Mouse (Mus musculus) hindbrain, embryonic 12.5 days (tissue): ENCODE measurements around the gene Rhobtb3. TPM values are rescaled to one million over a fixed set of nuclear protein-coding genes. Genes with fewer than 3 reads are reported as not detected.
"Not testable (repeated sequence)": the region's sequence is repeated elsewhere in the genome, so short reads cannot be mapped to it uniquely, and the experiment has no call there.

Experiments
- ATAC-seq: fragments of 200-750 bp; cut with Nextera tagmentation; 2 replicates; pipeline ENCODE4 v1.8.0; 2017; ENCODE audit warnings: moderate TSS enrichment; ENCODE audit not compliant: low FRiP score
- H3K27ac ChIP-seq: fragments of 300-500 bp; sonication (generic); 2 replicates; pipeline ENCODE4 v1.5.1; 2016; ENCODE audit warnings: mild to moderate bottlenecking
- H3K27me3 ChIP-seq: fragments of 300-500 bp; sonication (generic); 2 replicates; pipeline ENCODE4 v1.6.1; 2016; ENCODE audit warnings: mild to moderate bottlenecking
- H3K36me3 ChIP-seq: fragments of 300-500 bp; sonication (generic); 2 replicates; pipeline ENCODE4 v1.6.1; 2016; ENCODE audit warnings: mild to moderate bottlenecking
- H3K4me1 ChIP-seq: fragments of 300-500 bp; sonication (generic); 2 replicates; pipeline ENCODE4 v1.6.1; 2016
- H3K4me2 ChIP-seq: fragments of 300-500 bp; sonication (generic); replicated peaks from 2 replicates; pipeline ENCODE4 v1.6.1; 2016; ENCODE audit warnings: mild to moderate bottlenecking
- H3K4me3 ChIP-seq: fragments of 300-500 bp; sonication (generic); 2 replicates; pipeline ENCODE4 v1.5.1; 2016; ENCODE audit warnings: mild to moderate bottlenecking
- H3K9ac ChIP-seq: fragments of 300-500 bp; sonication (generic); 2 replicates; pipeline ENCODE4 v1.6.1; 2016; ENCODE audit warnings: mild to moderate bottlenecking, moderate library complexity
- H3K9me3 ChIP-seq: fragments of 300-500 bp; sonication (generic); replicated peaks from 2 replicates; pipeline ENCODE4 v1.6.1; 2016; ENCODE audit warnings: mild to moderate bottlenecking
- WGBS: fragments of 180-500 bp; shearing (Covaris S2); methylation state at CpG from one replicate; pipeline ENCODE4 v1.1.7; 2016; 5-methylcytosine and 5-hydroxymethylcytosine counted together
- polyA plus RNA-seq: library from polyadenylated mRNA; unstranded; fragments of >200 nt; fragmentation: Nextera tagmentation; extraction: Ambion mirVana; gene quantifications from 2 replicates; pipeline ENCODE4 v1.2.1, GENCODE M21; 2016

Rhobtb3 gene
- polyA plus RNA-seq, 1 experiment from 2014 or later, result 54.9 TPM

GRCm38 (mm10) chr13:75908187-75908586 lies 35.5 kb downstream of the Rhobtb3 start:
- H3K9ac ChIP-seq, result no peak overlapping the region
- H3K9me3 ChIP-seq, result no peaks in the 10 kb centered on the region
- WGBS, result 74% methylated on average over 2 of the region's 2 CpGs
- peaks cover 10% of the 10 kb centered on the region; the same call in 1 of the 2 replicates for H3K4me1 ChIP-seq
- H3K36me3 ChIP-seq, result peaks cover 7% of the 10 kb centered on the region
- no peak overlapping the region for H3K4me2 ChIP-seq
- ATAC-seq, result no peak
- no peak overlapping the region for H3K4me3 ChIP-seq
- no peak overlapping the region for H3K27ac ChIP-seq
- no peaks in the 10 kb centered on the region for H3K27me3 ChIP-seq

- Histone ChIP-seq H3K36me3 (peaks cover 12% of the 10 kb centered on the region), H3K4me2 (no peak overlapping the region), H3K27me3 (no peaks in the 10 kb centered on the region), H3K4me3 (no peak overlapping the region), H3K27ac (no peak overlapping the region), H3K4me1 (peaks cover 10% of the 10 kb centered on the region; the same call in 1 of the 2 replicates), H3K9me3 (no peaks in the 10 kb centered on the region), H3K9ac (no peak overlapping the region)
- 80% methylated on average over 5 of the region's 5 CpGs for WGBS
- no peak for ATAC-seq
Observed at GRCm38 (mm10) chr13:75907133-75907532, 36.6 kb downstream of the Rhobtb3 start.

GRCm38 (mm10) chr13:75904660-75905059 lies 39.1 kb downstream of the Rhobtb3 start:
- H3K9me3 ChIP-seq, result no peaks in the 10 kb centered on the region
- H3K4me2 ChIP-seq, result no peak overlapping the region
- no peak overlapping the region for H3K9ac ChIP-seq
- no peak overlapping the region for H3K4me3 ChIP-seq
- 88% methylated on average over 5 of the region's 5 CpGs for WGBS
- H3K4me1 ChIP-seq, result peaks cover 10% of the 10 kb centered on the region; the same call in 1 of the 2 replicates
- H3K36me3 ChIP-seq, result peaks cover 19% of the 10 kb centered on the region
- H3K27me3 ChIP-seq, result no peaks in the 10 kb centered on the region
- no peak for ATAC-seq
- no peak overlapping the region for H3K27ac ChIP-seq

- not testable (repeated sequence) for ATAC-seq, H3K27ac ChIP-seq, H3K4me1 ChIP-seq, H3K9ac ChIP-seq, H3K27me3 ChIP-seq, H3K9me3 ChIP-seq, H3K4me2 ChIP-seq, H3K4me3 ChIP-seq
- H3K36me3 ChIP-seq, result peaks cover 21% of the 10 kb centered on the region
- WGBS, result 94% methylated on average over 1 of the region's 1 CpGs
Observed at GRCm38 (mm10) chr13:75900928-75901327, 42.8 kb downstream of the Rhobtb3 start.

- H3K27me3 ChIP-seq, result no peaks in the 10 kb centered on the region
- H3K36me3 ChIP-seq, result peaks cover 32% of the 10 kb centered on the region
- no peak overlapping the region for H3K9ac ChIP-seq
- 87% methylated on average over 6 of the region's 6 CpGs for WGBS
- no peaks in the 10 kb centered on the region for H3K4me1 ChIP-seq
- no peaks in the 10 kb centered on the region for H3K9me3 ChIP-seq
- no peak overlapping the region for H3K4me2 ChIP-seq
- no peak for ATAC-seq
- H3K4me3 ChIP-seq, result no peak overlapping the region
- H3K27ac ChIP-seq, result no peak overlapping the region
Observed at GRCm38 (mm10) chr13:75892876-75893275, 50.8 kb downstream of the Rhobtb3 start.

GRCm38 (mm10) chr13:75892291-75892690 lies 51.4 kb downstream of the Rhobtb3 start:
- H3K9me3 ChIP-seq, result no peaks in the 10 kb centered on the region
- no peak for ATAC-seq
- no peak overlapping the region for H3K4me2 ChIP-seq
- H3K36me3 ChIP-seq, result peaks cover 32% of the 10 kb centered on the region
- H3K27me3 ChIP-seq, result no peaks in the 10 kb centered on the region
- H3K27ac ChIP-seq, result no peak overlapping the region
- no peaks in the 10 kb centered on the region for H3K4me1 ChIP-seq
- H3K4me3 ChIP-seq, result no peak overlapping the region
- H3K9ac ChIP-seq, result no peak overlapping the region
- WGBS, result 97% methylated on average over 3 of the region's 3 CpGs

GRCm38 (mm10) chr13:75891868-75892267 lies 51.9 kb downstream of the Rhobtb3 start:
- Histone ChIP-seq H3K27ac (no peak overlapping the region), H3K4me3 (no peak overlapping the region), H3K9ac (no peak overlapping the region), H3K27me3 (no peaks in the 10 kb centered on the region), H3K9me3 (no peaks in the 10 kb centered on the region), H3K36me3 (peaks cover 32% of the 10 kb centered on the region), H3K4me1 (no peaks in the 10 kb centered on the region), H3K4me2 (no peak overlapping the region)
- no peak for ATAC-seq
- 95% methylated on average over 4 of the region's 4 CpGs for WGBS

- H3K9me3 ChIP-seq, result no peaks in the 10 kb centered on the region
- peaks cover 20% of the 10 kb centered on the region; the same call in 1 of the 2 replicates for H3K36me3 ChIP-seq
- ATAC-seq, result no peak
- H3K4me3 ChIP-seq, result no peak overlapping the region
- H3K4me1 ChIP-seq, result no peaks in the 10 kb centered on the region
- no peaks in the 10 kb centered on the region for H3K27me3 ChIP-seq
- H3K27ac ChIP-seq, result no peak overlapping the region
- 79% methylated on average over 3 of the region's 3 CpGs for WGBS
- H3K9ac ChIP-seq, result no peak overlapping the region
- H3K4me2 ChIP-seq, result no peak overlapping the region
Observed at GRCm38 (mm10) chr13:75883792-75884191, 59.9 kb downstream of the Rhobtb3 start.

GRCm38 (mm10) chr13:75880501-75880900 lies 63.2 kb downstream of the Rhobtb3 start:
- Histone ChIP-seq H3K4me1 (no peaks in the 10 kb centered on the region), H3K4me2 (no peak overlapping the region), H3K27ac (no peak overlapping the region), H3K36me3 (peaks cover 31% of the 10 kb centered on the region), H3K9ac (no peak overlapping the region), H3K9me3 (no peaks in the 10 kb centered on the region), H3K27me3 (no peaks in the 10 kb centered on the region), H3K4me3 (no peak overlapping the region)
- ATAC-seq, result peak; percentile 64; the same call in 1 of the 2 replicates
- WGBS, result 72% methylated on average over 2 of the region's 2 CpGs

GRCm38 (mm10) chr13:75879756-75880155 lies 64.0 kb downstream of the Rhobtb3 start:
- no peaks in the 10 kb centered on the region for H3K27me3 ChIP-seq
- peaks cover 29% of the 10 kb centered on the region for H3K36me3 ChIP-seq
- 83% methylated on average over 3 of the region's 3 CpGs for WGBS

GRCm38 (mm10) chr13:75877907-75878306 lies 65.8 kb downstream of the Rhobtb3 start:
- Histone ChIP-seq H3K9ac (no peak overlapping the region), H3K27ac (no peak overlapping the region), H3K9me3 (no peaks in the 10 kb centered on the region), H3K4me1 (no peaks in the 10 kb centered on the region), H3K36me3 (peaks cover 21% of the 10 kb centered on the region; the same call in 1 of the 2 replicates), H3K4me3 (no peak overlapping the region), H3K4me2 (no peak overlapping the region), H3K27me3 (no peaks in the 10 kb centered on the region)
- no peak for ATAC-seq

More at GRCm38 (mm10) chr13:75879756-75880155, 64.0 kb downstream of the Rhobtb3 start:
- H3K4me2 ChIP-seq, result no peak overlapping the region
- no peak overlapping the region for H3K27ac ChIP-seq
- no peaks in the 10 kb centered on the region for H3K9me3 ChIP-seq
- no peaks in the 10 kb centered on the region for H3K4me1 ChIP-seq
- ATAC-seq, result no peak
- H3K9ac ChIP-seq, result no peak overlapping the region
- H3K4me3 ChIP-seq, result no peak overlapping the region

- Histone ChIP-seq H3K4me1 (no peaks in the 10 kb centered on the region), H3K36me3 (peaks cover 23% of the 10 kb centered on the region; the same call in 1 of the 2 replicates), H3K9ac (no peak overlapping the region), H3K4me3 (no peak overlapping the region), H3K27me3 (no peaks in the 10 kb centered on the region), H3K4me2 (no peak overlapping the region), H3K27ac (no peak overlapping the region), H3K9me3 (no peaks in the 10 kb centered on the region)
- no peak for ATAC-seq
- 87% methylated on average over 6 of the region's 6 CpGs for WGBS
Observed at GRCm38 (mm10) chr13:75876592-75876991, 67.1 kb downstream of the Rhobtb3 start.

- 67% methylated on average over 7 of the region's 7 CpGs for WGBS
- peaks cover 26% of the 10 kb centered on the region; the same call in 1 of the 2 replicates for H3K36me3 ChIP-seq
- H3K9ac ChIP-seq, H3K4me3 ChIP-seq, H3K4me1 ChIP-seq, H3K9me3 ChIP-seq, ATAC-seq, H3K27me3 ChIP-seq, H3K4me2 ChIP-seq, H3K27ac ChIP-seq: not testable (repeated sequence)
Observed at GRCm38 (mm10) chr13:75876188-75876587, 67.5 kb downstream of the Rhobtb3 start.
